Mouse (Mus musculus) C2C12 (cell line): ENCODE results near the gene Arhgef3.

Experiments used
- CEBPB ChIP-seq: IDR thresholded peaks from one replicate; pipeline ENCODE4 v1.6.1; 2011; ENCODE audit warnings: low read depth, mild to moderate bottlenecking, control low read depth, moderate library complexity
- CTCF ChIP-seq: IDR thresholded peaks from one replicate; pipeline ENCODE4 v1.5.1; 2011; ENCODE audit not compliant: control insufficient read depth, insufficient read depth, insufficient read length
- FOSL1 ChIP-seq: IDR thresholded peaks from one replicate; pipeline ENCODE4 v1.8.0; 2011; ENCODE audit warnings: mild to moderate bottlenecking, low read length; ENCODE audit not compliant: poor library complexity, insufficient read depth, severe bottlenecking
- MAX ChIP-seq: IDR thresholded peaks from one replicate; pipeline ENCODE4 v1.6.1; 2011; ENCODE audit warnings: mild to moderate bottlenecking, control low read depth
- MYOD1 ChIP-seq: IDR thresholded peaks from one replicate; pipeline ENCODE4 v1.6.1; 2011; ENCODE audit warnings: low read depth; ENCODE audit not compliant: control insufficient read depth, insufficient read length
- MYOG ChIP-seq: IDR thresholded peaks from one replicate; pipeline ENCODE4 v1.6.1; 2011; ENCODE audit not compliant: control insufficient read depth, insufficient read length; ENCODE audit errors: extremely low read depth
- USF1 ChIP-seq: IDR thresholded peaks from one replicate; pipeline ENCODE4 v1.6.1; 2011; ENCODE audit warnings: low read depth, mild to moderate bottlenecking, control low read depth, moderate library complexity

GRCm38 (mm10) chr14:27317146-27317545 is 202.4 kb downstream of the Arhgef3 start:
- TF ChIP-seq CTCF (no peak), MAX (no peak), USF1 (no peak), MYOG (no peak), MYOD1 (no peak), CEBPB (no peak), FOSL1 (no peak)
